Mouse (Mus musculus): Measurements from ENCODE around the gene Kcnh2.

The Kcnh2 gene

GRCm38 (mm10) chr5:24346313-24346712 lies 5.1 kb downstream of the Kcnh2 start:
- DNase-seq (ENCODE audit: low read depth, low spot score) = no peak

GRCm38 (mm10) chr5:24344477-24345051 lies 6.8 kb downstream of the Kcnh2 start:
- DNase-seq (ENCODE audit: low read depth, low spot score) = no peak

GRCm38 (mm10) chr5:24343977-24344436 lies 7.4 kb downstream of the Kcnh2 start:
- DNase-seq (ENCODE audit: low read depth, low spot score) = no peak

GRCm38 (mm10) chr5:24343379-24343778 lies 8.0 kb downstream of the Kcnh2 start:
- DNase-seq (ENCODE audit: low read depth, low spot score) = no peak

- DNase-seq (ENCODE audit: low read depth, low spot score) = no peak
Measured at GRCm38 (mm10) chr5:24342966-24343365, 8.4 kb downstream of the Kcnh2 start.

GRCm38 (mm10) chr5:24342205-24342963 lies 9.0 kb downstream of the Kcnh2 start:
- no peak for DNase-seq (ENCODE audit: low read depth, low spot score)

GRCm38 (mm10) chr5:24337821-24338220 lies 13.6 kb downstream of the Kcnh2 start:
- no peak for DNase-seq (ENCODE audit: low read depth, low spot score)

GRCm38 (mm10) chr5:24337366-24337765 lies 14.0 kb downstream of the Kcnh2 start:
- no peak for DNase-seq (ENCODE audit: low read depth, low spot score)

- no peak for DNase-seq (ENCODE audit: low read depth, low spot score)
Measured at GRCm38 (mm10) chr5:24335888-24336511, 15.4 kb downstream of the Kcnh2 start.

GRCm38 (mm10) chr5:24334749-24335148 lies 16.7 kb downstream of the Kcnh2 start:
- DNase-seq (ENCODE audit: low read depth, low spot score) = no peak

- no peak for DNase-seq (ENCODE audit: low read depth, low spot score)
Measured at GRCm38 (mm10) chr5:24332401-24332800, 19.0 kb downstream of the Kcnh2 start.

GRCm38 (mm10) chr5:24329965-24330298 lies 21.5 kb downstream of the Kcnh2 start:
- DNase-seq (ENCODE audit: low read depth, low spot score) = no peak

- DNase-seq (ENCODE audit: low read depth, low spot score) = no peak
Measured at GRCm38 (mm10) chr5:24329212-24329964, 22.0 kb downstream of the Kcnh2 start.

GRCm38 (mm10) chr5:24328813-24329211 lies 22.6 kb downstream of the Kcnh2 start:
- DNase-seq (ENCODE audit: low read depth, low spot score) = no peak

GRCm38 (mm10) chr5:24326842-24327417 lies 24.5 kb downstream of the Kcnh2 start:
- DNase-seq (ENCODE audit: low read depth, low spot score) = no peak

GRCm38 (mm10) chr5:24326166-24326841 lies 25.1 kb downstream of the Kcnh2 start:
- DNase-seq (ENCODE audit: low read depth, low spot score) = no peak

- DNase-seq (ENCODE audit: low read depth, low spot score) = no peak
Measured at GRCm38 (mm10) chr5:24325251-24325650, 26.2 kb downstream of the Kcnh2 start.

- no peak for DNase-seq (ENCODE audit: low read depth, low spot score)
Measured at GRCm38 (mm10) chr5:24321711-24322682, 29.4 kb downstream of the Kcnh2 start.

GRCm38 (mm10) chr5:24320894-24321293 lies 30.5 kb downstream of the Kcnh2 start:
- DNase-seq (ENCODE audit: low read depth, low spot score) = no peak

GRCm38 (mm10) chr5:24320467-24320813 lies 31.0 kb downstream of the Kcnh2 start:
- no peak for DNase-seq (ENCODE audit: low read depth, low spot score)
